Mouse (Mus musculus) 3134 (cell line): ENCODE results near the gene Fhl2.

Experiments used
- DNase-seq: peaks from one replicate; pipeline ENCODE4 v3.0.0-alpha.2; 2011; ENCODE audit warnings: low spot score; ENCODE audit not compliant: insufficient read length; ENCODE audit errors: extremely low read depth

The Fhl2 gene

DNA sequence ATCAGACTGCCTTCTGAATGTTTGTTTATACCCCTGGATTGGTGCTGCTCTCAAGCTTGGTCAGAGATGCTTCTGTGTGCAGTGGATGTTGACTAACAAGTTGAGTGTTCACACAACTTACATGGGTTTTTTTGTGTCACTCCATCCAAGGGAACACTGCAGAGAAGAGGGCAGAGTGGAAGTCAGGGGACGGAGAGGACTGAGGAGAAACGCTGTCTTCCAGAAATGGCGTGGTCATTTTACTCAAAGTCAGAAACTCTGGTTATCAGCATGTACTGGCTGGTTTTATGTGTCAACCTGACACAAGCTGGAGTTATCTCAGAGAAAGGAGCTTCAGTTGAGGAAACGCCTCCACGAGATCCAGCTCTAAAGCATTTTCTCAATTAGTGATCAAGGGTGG is 75.8 kb downstream of the Fhl2 start:
- no peak for DNase-seq

DNA sequence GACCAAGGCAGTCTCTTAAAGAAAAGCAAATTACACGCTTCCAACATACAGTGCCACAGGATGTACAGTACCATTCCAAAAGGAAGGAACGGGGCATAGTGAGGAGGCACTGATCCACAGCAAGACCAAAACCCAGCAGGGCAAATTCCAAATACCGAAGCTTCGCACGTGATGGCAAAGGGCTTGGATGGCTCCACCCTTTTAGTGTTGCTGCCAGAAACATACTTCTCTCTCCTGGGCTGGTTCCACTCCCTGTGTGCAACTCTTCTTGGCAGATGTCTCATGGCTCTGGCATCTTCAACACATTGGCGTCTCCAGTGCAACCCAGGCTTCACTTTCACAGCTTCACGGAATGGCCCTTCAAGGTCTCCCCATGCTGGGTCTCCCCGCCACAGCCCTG is 79.3 kb downstream of the Fhl2 start:
- DNase-seq, result no peak

DNA sequence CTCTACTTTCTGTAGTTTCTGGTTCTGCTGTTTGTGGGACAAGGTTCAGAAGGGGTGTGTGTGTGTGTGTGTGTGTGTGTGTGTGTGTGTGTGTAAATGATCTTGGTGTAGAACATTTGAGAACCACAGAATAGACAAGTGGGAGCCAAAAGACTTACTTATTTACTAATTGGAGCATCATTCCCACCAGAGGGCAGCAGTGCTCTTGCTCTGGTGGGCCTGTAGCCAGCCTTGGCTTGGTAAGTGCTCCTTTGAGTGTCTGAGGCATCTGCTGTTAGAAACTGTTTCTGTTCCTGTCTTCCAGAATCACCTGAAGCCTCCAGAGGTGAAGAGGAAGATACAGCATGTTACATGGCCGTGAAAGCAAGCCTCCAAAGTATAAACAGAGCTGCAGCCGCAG is 83.9 kb downstream of the Fhl2 start:
- DNase-seq, result peak; percentile 42

DNA sequence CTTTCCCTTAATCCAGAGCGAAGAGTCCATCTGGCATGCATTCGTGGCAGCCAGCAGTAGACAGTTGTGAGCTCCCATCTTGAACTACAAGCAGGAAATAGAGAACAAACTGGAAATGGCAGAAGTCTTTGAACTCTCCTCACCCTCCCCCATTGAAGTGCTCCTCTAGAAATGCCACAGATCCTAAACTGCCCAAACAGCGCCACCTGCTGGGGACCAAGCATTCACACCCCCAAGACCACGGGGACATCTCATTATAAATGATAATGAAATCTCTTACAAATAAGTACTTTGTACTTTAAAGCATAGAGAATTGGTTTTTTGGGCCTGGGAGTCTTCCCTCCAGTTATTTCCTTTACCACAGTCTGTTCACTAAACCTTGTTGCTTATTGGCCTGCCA is 86.2 kb downstream of the Fhl2 start:
- DNase-seq, result no peak

DNA sequence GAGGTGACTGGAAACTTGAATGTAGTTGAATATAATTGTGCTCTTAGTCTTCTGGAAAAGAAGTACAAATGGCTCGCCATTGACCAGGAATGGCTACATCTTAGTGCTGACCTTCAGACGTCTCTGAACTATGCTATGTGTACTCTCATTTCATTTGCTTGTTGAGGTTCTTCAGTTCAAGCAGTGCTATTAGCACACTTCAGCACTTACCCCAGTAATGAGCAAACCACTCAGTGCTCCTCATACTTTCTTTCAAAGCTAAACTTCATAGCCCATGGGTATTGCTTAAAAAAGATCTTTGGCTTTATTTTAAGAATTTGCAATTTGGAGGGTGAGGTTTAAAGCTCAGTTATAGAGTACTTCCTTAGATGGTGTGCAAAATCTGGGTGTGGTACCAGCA is 88.1 kb downstream of the Fhl2 start:
- no peak for DNase-seq

DNA sequence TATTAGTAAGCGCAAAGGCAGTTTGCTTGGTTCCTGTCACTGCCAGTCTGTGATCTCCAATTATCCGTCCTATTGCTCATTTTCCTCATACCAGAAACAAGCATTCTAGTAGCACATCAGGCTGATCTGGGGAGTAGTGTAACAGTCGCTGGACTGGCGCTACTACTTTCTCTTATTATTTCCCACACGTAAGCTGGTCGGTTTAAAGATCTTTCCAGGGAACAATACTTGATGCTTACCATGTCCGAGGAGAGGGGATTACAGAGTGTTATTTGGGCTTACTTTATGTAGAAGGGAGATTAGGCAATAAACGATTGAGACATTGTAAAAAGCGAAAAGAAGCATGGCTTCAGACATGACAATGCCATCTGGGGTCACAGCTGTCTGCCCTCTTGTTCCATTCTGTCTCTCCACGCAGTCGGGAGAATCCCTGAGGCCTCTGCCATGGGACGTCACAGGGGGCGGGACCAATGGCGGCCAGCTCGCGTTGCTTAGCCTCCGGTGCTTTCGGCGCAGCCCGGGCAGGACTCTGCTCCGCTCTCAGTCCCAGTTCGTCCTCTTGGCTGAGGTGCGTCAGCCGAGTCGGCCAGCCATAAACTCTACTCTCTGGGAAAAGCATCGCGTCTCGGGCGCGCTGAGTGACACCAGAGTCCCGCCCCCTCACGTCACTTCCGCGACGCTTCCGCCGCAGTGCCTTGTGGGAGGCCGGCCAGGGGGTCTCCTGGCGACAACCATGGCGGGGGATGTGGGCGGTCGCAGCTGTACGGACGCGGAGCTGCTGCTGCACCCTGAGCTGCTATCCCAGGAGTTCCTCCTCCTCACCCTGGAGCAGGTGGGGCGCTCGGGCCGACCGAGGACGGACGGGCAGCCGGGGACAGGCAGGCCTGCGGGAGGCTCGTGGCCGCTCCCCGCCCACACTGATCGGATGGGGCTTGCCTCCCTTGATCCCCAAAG is 98.5 kb downstream of the Fhl2 start, which contains the start of the genes Tgfbrap1 and AI597479:
TSS of gene Tgfbrap1 (minus strand) at position 607 of the 954 bp plus-strand sequence.
TSS of gene AI597479 (plus strand) at position 680 of the 954 bp plus-strand sequence.
- peak; percentile 95 for DNase-seq

DNA sequence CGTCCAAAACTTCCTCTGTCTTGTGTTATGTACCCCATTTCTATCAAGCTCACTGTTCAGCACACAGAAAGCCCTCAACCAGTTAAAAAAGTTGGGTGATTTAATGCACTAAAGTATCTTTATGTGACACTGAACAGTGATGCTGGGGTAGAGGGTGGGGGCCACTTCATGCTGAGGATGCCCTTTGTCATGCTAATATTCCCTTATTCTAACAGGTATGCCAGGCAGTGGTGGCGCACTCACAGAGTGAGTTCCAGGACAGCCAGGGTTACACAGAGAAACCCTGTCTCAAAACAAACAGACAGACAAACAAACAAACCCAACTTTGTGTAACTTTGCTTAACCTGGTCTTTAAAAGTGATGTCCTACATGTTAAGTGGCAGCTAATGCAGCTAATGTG is 102.6 kb downstream of the Fhl2 start:
- DNase-seq, result no peak

DNA sequence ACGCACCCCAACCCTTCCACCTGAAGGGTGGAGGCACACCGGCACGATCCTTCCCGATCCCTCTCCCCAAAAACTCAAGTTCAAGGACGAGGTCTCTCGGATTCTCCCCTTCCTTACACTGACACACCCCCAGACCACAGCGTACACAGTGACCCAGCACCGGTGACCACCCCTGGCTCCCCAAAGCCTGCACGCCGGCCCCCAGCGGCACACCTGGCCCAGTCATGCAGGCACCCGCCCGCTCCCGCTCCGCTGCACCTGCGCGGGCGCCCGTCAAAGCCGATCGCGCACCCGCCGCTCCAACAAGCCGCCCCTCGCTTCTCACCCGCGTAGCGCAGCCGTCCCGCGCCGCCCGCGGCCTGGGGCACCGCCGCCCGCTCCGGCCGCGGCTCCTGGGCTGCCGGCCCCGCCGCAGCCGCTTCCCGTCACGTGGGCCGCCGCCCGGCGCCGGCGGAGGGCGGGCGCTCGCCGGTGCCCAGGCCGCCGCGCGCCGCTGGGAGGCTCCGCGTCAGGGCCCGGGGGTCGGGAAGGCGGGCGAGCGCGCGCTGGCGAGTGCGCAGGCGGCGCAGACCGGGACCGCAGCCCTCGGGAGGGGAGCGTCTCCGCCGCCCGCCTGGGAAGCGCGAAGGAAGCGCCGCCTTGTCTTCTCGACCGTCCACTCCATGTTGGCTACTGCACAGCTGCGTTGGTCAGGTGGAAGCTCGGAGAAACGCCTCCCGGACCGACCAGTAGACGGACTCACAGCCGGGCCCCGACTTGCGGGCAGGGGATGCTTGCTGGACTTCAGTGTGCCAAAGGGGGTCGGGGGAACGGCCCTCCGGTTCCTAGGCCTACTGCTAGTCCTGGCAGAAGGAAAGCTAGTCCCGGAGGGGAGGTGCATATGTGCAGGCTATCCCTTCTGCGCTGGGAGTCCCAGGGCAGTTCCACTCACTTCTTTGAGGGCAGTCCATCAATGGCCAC is 104.4 kb downstream of the Fhl2 start:
- peak; percentile 85 for DNase-seq

DNA sequence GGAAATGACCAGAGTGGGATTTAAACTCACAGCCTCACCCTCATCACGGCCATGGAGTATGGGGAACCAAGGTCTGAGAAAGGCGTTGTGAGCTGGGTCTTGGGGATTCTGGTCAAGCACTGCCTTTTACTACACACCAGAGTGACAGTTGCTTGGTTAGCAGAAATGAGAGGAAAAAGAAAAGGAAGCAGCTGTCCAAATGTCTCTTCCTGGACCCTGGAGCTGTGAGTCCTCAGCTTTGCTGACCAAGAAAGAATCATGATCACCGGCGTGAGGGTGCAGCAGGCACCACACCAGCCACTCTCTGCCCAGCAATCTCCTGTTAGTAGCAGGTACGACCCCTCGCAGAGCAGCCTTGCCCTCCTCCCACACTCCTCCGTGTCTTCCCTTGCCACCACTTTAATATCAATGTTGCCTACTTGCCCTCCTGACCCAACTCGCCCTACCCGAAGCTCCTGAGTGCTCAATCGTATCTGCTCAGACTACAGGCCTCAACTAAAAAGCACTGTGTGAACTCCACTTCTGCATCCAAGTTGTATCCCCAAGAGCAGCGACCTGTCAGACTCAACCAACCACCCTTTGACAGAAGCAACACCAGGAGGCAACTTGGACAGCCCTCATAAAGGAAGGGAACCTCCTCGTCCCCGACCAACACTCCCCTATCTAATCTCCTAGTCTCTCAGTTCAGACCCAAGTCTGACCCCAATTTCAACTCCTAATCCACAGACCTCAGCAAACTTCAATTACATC is 105.3 kb downstream of the Fhl2 start:
- DNase-seq, result peak; percentile 24

DNA sequence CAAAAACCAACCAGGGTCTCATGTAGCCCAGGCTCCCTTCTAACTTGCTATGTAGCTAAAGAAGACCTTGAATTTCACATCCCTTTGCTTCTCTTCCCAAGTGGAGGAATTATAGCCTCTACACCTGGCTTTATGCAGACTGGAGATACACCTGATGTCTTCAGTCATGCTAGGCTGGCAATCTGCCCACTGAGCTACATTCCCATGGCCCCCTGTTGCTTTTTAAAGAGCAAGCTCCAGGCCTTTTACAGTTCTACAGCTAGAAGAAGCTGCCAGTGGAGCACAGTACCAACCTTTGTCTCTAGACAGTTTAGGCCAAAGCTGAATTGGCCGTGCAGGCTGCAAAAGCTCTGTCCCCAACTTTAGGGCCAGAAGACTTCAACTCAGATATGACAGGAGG is 106.4 kb downstream of the Fhl2 start:
- DNase-seq, result no peak

DNA sequence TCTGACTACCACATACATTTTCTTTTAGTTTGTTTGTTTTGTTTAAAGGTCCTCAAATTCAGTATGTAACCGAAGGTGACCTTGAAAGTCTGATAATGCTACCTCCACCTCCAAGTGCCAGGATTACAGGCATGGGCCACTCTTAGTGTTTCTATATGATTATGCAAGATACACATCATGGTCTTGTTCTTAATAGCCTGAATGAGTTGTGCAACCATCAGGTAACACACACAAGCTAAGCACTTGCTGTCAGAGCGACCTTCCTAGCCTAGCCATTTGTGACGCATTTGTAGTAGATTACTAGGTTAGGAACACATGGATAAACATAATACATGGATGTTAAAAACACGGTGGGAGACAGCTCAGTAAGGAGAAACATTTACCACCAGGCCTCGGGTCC is 113.8 kb downstream of the Fhl2 start:
- DNase-seq, result no peak

DNA sequence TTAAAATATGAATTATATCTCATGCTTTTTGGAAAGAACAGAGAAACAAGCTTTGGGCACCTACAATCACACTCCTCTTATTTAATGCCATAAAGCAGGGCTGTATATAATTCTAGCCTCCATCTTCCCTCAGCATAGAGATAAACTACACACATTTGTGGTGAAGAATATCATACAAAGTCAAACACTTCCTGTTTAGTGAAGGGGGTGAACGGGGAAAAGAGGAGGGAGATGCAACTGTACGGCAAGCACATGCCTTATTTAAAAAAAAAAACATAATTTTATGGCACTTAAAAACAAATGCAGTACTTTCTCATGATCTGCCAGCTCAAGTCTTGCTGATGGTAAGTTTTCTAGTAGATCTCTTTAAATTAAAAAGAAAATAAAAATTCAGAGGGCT is 118.7 kb downstream of the Fhl2 start:
- no peak for DNase-seq

DNA sequence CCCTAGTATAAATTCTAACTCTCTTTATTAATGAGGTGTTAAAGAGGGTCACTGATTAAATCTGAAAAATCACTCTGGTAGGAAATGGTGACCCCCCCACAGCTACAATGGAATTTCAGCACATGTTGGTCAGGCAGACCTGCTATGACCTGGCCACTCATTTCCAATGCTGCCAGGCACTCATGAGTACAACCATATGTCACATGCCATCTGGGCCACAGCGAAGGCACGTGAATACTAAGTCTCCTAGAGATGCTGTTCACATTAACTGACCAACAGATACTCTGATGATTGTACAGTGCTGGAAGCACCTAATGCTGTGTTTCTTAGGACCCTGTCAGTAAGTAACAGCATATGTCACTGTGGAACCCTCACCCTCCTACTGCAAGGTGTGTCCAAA is 122.0 kb downstream of the Fhl2 start:
- no peak for DNase-seq
